Mouse (Mus musculus) megakaryocyte-erythroid progenitor cell, adult 5-6 weeks (primary cell): ENCODE results near the gene Foxa1. TPM values are rescaled to one million over a fixed set of nuclear protein-coding genes. Genes with fewer than 3 reads are reported as not detected.

Experiments used
- ATAC-seq: replicated peaks from 2 replicates; pipeline ENCODE4 v1.8.0; 2016; ENCODE audit warnings: mild to moderate bottlenecking, inconsistent platforms; ENCODE audit not compliant: severe bottlenecking, poor library complexity, low FRiP score, low TSS enrichment
- total RNA-seq, 2 experiments: library from RNA; stranded (forward) in 1 of 2; stranded (reverse) in 1 of 2; fragments of 200-1000, 215-1000 nt in 1 of 2; fragments of >200 nt in 1 of 2; fragmentation: Nextera tagmentation in 1 of 2; gene quantifications; 2 replicates each; pipeline ENCODE4 v1.2.3; 2014 to 2017

Gene Foxa1
- total RNA-seq, 2 experiments from 2014 or later: not detected

GRCm38 (mm10) chr12:57542746-57543626 lies 3.7 kb downstream of the Foxa1 start:
- no peak for ATAC-seq

- no peak for ATAC-seq
Measured at GRCm38 (mm10) chr12:57541931-57542745, 4.6 kb downstream of the Foxa1 start.

- no peak for ATAC-seq
Measured at GRCm38 (mm10) chr12:57541118-57541517, 5.6 kb downstream of the Foxa1 start.

- ATAC-seq: no peak
Measured at GRCm38 (mm10) chr12:57539551-57539985, 7.1 kb downstream of the Foxa1 start.

- no peak; the same call in 1 of the 2 replicates for ATAC-seq
Measured at GRCm38 (mm10) chr12:57538588-57539550, 7.8 kb downstream of the Foxa1 start.

GRCm38 (mm10) chr12:57537791-57538587 lies 8.7 kb downstream of the Foxa1 start:
- no peak for ATAC-seq

GRCm38 (mm10) chr12:57536909-57537670 lies 9.6 kb downstream of the Foxa1 start:
- ATAC-seq: no peak

- no peak for ATAC-seq
Measured at GRCm38 (mm10) chr12:57536056-57536908, 10.4 kb downstream of the Foxa1 start.

- no peak for ATAC-seq
Measured at GRCm38 (mm10) chr12:57534879-57535611, 11.7 kb downstream of the Foxa1 start.

- no peak for ATAC-seq
Measured at GRCm38 (mm10) chr12:57534517-57534878, 12.2 kb downstream of the Foxa1 start.

GRCm38 (mm10) chr12:57530474-57530873 lies 16.2 kb downstream of the Foxa1 start:
- ATAC-seq: no peak

- ATAC-seq: no peak
Measured at GRCm38 (mm10) chr12:57528335-57528734, 18.4 kb downstream of the Foxa1 start.

GRCm38 (mm10) chr12:57515702-57516377 lies 30.9 kb downstream of the Foxa1 start:
- no peak for ATAC-seq

GRCm38 (mm10) chr12:57514552-57514951 lies 32.2 kb downstream of the Foxa1 start:
- ATAC-seq: no peak

GRCm38 (mm10) chr12:57511560-57511959 lies 35.2 kb downstream of the Foxa1 start:
- ATAC-seq: no peak

GRCm38 (mm10) chr12:57511127-57511526 lies 35.6 kb downstream of the Foxa1 start:
- no peak for ATAC-seq
